Mouse (Mus musculus) frontal cortex, postnatal 10 days (tissue): Measurements from ENCODE around the gene Ash1l.

Experiments
- DNase-seq, 2 experiments: peaks; one replicate each; pipeline ENCODE4 v3.0.0; 2022; ENCODE audit warnings: low spot score in 2 of 2, mixed read lengths in 1 of 2

Gene Ash1l

GRCm38 (mm10) chr3:89091811-89092508 is 141.5 kb downstream of the Ash1l start:
- DNase-seq, result no peak

GRCm38 (mm10) chr3:89092509-89093090 is 142.2 kb downstream of the Ash1l start:
- DNase-seq, result no peak

GRCm38 (mm10) chr3:89093175-89093574 is 142.8 kb downstream of the Ash1l start, which contains the start of gene Rusc1:
Gene Rusc1, minus strand, starts transcription at chr3:89093311.
- DNase-seq, result peak; percentile 89 to 92

- DNase-seq, result no peak
These were observed 143.6 kb downstream of the Ash1l start for GRCm38 (mm10) chr3:89094021-89094420.

DNA sequence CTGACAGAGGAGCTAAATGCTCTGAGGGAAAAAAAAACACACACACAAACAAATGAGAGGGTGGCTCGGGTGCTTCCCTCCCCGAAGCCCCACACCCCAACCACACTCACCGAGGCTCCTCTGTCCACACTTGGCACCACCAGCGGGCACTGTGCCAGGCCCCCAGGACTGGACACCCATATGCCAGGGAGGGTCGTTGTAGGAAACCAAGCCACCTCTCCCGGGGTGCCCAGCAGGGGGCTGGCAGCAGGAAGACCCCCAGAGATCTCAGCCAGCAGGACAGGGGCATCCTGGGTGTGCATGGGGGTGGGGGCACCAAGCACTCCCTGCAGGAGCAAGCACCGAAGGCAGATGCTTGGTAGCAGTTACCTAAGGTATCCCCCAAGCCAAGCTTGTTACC is 150.4 kb downstream of the Ash1l start, which contains the start of gene Gm43738:
Gene Gm43738, minus strand, starts transcription at position 289 of the 400 bp plus-strand sequence.
- peak in 1 of 2 experiments; percentile 54 for DNase-seq

- DNase-seq, result peak in 1 of 2 experiments; percentile 47
These were observed 151.0 kb downstream of the Ash1l start for GRCm38 (mm10) chr3:89101459-89101811.

- DNase-seq, result peak; percentile 96 to 98
These were observed 151.5 kb downstream of the Ash1l start, which contains the start of gene Fdps for GRCm38 (mm10) chr3:89101812-89102494. Gene Fdps, minus strand, starts transcription at chr3:89101959.

DNA sequence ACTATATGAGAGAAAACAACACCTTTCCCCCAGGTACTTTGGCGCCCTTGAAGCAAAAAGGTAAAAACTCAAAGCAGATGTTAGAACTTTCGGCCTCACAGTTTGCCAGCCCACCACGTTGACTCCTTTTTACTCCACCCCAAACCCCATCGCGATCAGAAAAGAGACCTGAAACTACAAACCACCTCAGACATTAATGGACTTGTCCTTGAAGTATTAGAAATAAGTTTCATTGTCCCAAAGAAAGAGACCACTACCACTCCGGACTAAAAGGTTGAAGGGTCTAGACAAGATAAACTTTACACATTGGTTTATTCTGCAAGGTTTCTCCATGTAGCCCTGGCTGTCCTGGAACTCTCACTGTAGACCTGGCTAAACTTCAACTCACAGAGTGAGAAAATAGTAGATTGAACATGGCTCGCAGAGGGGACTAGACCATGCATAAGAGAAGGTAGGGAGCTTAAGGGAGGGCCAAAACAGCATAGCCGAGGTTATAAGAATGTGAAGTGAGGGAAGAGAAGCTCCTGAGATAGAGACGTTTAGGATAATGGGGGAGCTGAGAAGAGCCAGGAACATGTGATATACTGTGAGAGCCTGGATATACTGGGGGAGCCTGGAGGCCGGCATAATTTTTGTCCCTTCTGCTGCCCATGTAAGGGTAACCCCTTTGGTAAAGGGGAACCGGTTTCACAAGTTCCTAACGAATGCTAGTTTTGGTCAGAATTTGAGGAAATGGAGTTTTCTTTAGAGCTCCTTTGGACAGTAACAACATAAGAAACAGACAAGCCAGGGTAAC is 152.3 kb downstream of the Ash1l start:
- DNase-seq, result no peak

DNA sequence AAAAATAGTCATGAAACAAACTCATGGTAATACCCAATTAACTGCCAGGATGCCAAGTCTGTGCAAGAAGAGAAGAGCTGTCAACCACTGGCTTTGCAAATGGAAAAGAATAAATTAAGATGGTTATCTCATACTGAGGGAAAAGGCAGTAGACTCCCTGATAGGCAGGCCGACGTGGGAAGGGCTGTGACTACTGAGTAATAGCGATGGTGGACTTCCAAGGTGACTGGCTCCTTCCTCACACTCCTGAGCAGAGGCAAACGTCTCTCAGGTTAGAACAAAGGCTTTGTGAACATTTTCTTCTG is 152.8 kb downstream of the Ash1l start:
- no peak for DNase-seq

DNA sequence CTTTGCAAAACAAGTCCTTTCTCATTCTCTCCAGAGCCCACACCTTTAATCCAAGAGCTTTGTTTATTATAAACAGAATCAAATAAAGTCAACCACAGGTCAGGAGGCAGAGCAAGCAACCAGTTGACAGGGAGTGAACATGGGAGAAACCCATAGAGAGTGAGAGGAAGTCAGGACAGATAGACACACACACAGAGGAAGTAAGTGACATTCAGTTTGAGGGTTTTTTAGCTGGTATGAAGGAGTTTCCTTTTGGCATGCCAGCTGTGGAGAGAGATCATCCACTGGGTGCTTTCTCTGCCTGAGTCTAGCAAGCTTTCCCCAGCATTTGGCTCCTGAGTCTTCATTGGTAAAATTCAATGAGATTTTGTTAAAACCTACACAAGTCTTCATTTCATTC is 156.5 kb downstream of the Ash1l start:
- no peak for DNase-seq

- DNase-seq, result no peak
These were observed 157.1 kb downstream of the Ash1l start for GRCm38 (mm10) chr3:89107545-89107944.

DNA sequence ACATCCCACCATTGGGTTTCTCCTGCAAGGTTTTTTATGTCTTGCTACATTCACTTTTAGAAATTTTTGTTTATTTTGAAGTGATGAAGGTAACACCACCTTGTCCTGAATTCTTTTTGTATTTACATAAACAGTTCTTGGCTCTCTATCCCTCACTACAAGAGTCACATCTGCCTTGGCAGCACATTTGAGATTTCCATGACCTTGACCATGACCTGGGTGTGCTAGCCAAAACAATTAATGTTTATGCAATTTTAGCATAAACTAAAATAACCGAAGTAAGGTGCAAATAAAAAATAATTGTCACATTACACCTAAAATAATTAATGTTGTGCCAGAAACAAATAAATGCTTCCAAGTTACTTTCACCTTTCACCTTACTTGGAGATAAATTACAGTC is 157.7 kb downstream of the Ash1l start:
- no peak for DNase-seq

DNA sequence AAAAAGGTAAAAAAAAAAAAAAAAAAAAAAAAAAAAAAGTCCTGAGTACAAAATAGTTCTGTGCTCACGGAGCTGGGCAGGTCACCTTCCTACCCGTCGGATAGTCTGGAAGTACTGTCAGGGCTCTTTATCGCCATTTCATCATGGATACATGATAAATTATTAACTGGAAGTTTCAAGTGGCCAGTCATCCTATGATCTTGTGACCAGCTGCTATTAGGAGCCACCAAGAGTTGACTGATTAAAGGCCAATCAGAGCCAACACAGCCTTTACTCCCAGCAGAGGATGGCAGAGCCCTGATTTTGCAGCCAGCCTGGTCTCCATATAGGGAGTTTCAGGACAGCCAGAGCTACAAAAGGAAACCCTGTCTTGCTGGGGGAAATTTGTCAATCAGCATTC is 162.6 kb downstream of the Ash1l start:
- DNase-seq, result no peak

GRCm38 (mm10) chr3:89115522-89115921 is 165.1 kb downstream of the Ash1l start:
- DNase-seq, result no peak

GRCm38 (mm10) chr3:89123313-89123712 is 172.9 kb downstream of the Ash1l start:
- no peak for DNase-seq

DNA sequence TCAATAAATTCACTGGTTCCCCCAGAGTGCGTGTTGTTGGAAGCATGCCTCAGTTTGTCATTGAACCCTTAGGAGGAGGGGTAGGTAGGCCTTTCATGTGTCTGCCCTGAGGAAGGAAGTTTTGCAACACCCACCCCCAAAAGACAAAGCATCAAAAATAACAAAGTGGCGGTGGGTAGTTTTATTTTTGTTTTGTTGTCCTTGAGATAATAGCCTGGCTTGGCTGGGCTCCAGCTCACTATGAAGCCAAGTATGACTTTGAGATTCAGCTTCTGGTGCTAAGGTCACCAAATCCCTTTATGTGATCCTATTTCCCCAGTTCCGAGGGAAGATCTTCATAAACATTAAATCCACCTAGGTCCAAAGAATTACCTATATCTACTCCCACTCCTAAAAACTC is 173.8 kb downstream of the Ash1l start:
- no peak for DNase-seq

GRCm38 (mm10) chr3:89125981-89126380 is 175.6 kb downstream of the Ash1l start:
- no peak for DNase-seq
